Mouse (Mus musculus): Measurements from ENCODE around the gene Tmbim1. TPM values are rescaled to one million over a fixed set of nuclear protein-coding genes. Genes with fewer than 3 reads are reported as not detected.
A peak's percentile ranks its signal among the peaks of the same experiment; 100 is the strongest.

Gene Tmbim1
- polyA plus RNA-seq, 1 experiment from 2014 or later = 13.4 TPM

DNA sequence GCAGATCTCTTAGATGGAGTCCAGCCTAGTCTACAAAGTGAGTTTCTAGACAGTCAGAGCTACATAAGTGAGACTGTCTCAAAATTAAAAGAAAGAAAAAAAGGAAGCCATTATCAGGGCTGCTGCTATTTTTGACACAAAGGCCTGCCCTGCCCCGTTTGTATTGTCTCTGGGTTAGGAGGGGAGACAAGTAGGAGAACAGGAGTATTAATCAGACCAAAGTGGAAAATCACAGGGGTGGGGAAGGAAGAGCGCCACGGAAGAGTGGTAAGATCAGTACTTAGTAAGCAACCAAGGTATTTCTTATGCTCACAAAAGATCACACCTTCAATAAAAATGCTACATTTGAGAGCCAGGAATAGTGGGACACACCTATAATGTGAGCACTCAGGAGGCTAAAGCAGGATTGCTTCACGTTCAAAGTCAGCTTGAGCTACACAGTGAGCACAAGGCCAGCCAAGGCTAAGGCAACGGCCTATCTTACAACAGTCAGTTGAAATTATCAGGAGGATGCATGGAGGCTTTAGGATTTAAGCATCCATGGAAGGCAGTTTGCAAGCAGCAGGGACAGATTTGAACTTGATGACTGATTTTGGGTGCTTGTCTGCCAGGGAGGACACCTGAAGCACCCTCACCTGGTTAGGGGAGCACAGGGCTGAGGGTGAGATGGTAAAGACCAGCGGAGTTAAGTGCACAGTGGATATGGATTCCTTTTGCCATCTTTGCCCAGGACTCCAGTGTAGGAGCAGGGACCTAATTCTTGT lies 4.9 kb downstream of the Tmbim1 start:
- H3K27me3 ChIP-seq = peaks cover 18% of the 10 kb centered on the region
- 0 out of 2 replicates have a peak, but pooled peaks cover 6% of the 10 kb centered on the region for H3K36me3 ChIP-seq
- no peak for ATAC-seq (ENCODE audit: low FRiP score)
- no peak overlapping the region for H3K27ac ChIP-seq
- no peak overlapping the region for H3K4me2 ChIP-seq (replicated peaks)
- no peak overlapping the region for H3K4me3 ChIP-seq
- H3K9ac ChIP-seq = no peak overlapping the region
- 83% methylated on average over 6 of the region's 6 CpGs for WGBS
- H3K9me3 ChIP-seq (replicated peaks) = no peaks in the 10 kb centered on the region
- peaks cover 28% of the 10 kb centered on the region for H3K4me1 ChIP-seq

DNA sequence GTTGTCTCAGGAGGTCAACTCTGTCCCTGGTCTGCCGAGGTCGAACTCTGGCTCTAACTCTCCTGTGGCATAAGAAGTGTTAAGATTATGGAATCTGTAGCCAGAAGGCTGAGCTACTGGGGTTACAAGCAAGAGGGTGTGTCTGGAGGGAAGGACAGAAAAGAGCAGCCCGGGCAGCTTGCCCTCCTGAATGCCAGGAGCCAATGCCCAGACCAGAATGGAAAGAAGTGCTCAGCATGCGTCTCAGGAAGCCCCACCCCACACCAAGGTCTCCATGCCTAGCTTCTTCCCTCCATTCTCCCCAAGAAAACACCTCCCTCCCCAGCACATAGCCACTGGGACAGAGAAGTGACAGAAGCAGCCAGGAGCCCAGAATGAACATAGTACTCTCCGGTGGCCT lies 6.4 kb downstream of the Tmbim1 start:
- Histone ChIP-seq H3K4me2 (replicated peaks) (no peak overlapping the region), H3K9ac (no peak overlapping the region), H3K9me3 (replicated peaks) (no peaks in the 10 kb centered on the region), H3K27me3 (peaks cover 13% of the 10 kb centered on the region), H3K4me3 (no peak overlapping the region), H3K36me3 (0 out of 2 replicates have a peak, but pooled peaks cover 6% of the 10 kb centered on the region), H3K27ac (no peak overlapping the region), H3K4me1 (peaks cover 31% of the 10 kb centered on the region)
- ATAC-seq (ENCODE audit: low FRiP score) = no peak
- 78% methylated on average over 5 of the region's 5 CpGs for whole genome bisulfite sequencing

DNA sequence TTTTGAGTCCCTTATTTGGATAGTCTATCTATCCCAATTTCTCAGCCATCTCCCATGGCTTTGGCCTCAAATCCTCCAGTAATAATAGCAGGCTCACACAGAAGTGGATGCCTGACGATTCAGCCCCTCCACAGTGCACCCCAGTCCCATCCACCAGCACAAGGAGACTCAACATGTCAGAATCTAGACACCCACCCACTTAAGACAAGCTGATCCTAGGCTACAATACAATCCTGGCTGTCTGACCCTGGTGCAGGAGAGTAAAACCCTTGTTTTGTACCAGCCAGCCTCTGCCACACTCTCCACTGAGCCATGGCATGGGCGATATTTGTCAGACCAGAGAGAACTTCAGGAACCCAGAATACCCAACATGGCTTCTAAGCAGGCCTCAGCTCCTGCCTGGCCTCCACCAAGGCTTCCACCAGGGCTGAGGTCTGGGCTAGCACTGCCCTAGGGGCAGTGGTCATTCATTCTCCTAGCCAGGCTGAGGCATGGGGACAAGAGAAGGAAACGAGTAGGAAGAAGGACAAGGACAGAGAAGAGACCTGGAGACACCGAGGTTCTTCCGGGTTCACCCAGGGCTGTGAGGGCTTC lies 7.2 kb downstream of the Tmbim1 start:
- Histone ChIP-seq H3K4me3 (no peak overlapping the region), H3K27me3 (peaks cover 5% of the 10 kb centered on the region; the same call in 1 of the 2 replicates), H3K4me1 (peaks cover 23% of the 10 kb centered on the region), H3K9me3 (replicated peaks) (no peaks in the 10 kb centered on the region), H3K9ac (no peak overlapping the region), H3K4me2 (replicated peaks) (no peak overlapping the region), H3K36me3 (0 out of 2 replicates have a peak, but pooled peaks cover 6% of the 10 kb centered on the region), H3K27ac (no peak overlapping the region)
- no peak for ATAC-seq (ENCODE audit: low FRiP score)
- 82% methylated on average over 5 of the region's 5 CpGs for WGBS

DNA sequence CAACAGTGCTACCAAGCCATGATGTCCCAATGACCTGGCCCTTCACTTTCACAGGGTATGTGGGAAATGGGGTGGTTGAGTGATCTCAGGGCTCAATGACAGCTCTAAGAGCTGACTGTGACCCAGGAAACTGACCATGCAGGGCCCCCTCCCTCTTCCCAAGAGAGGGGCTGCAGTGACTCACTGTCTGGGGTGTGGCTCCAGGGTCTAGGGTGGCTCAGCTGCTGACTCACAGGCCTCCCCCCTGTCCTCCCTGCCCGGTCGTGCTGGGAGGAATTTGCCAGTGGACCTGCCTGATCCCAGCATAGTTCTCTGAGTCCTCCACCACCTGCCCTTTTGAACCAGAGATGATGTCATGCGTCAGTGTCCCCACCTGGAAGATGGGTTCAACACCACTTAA lies 8.2 kb downstream of the Tmbim1 start:
- Histone ChIP-seq H3K27ac (peak overlapping the region; percentile 86; the same call in 1 of the 2 replicates), H3K9me3 (replicated peaks) (no peaks in the 10 kb centered on the region), H3K4me3 (no peak overlapping the region), H3K27me3 (no peaks in the 10 kb centered on the region), H3K9ac (no peak overlapping the region), H3K36me3 (0 out of 2 replicates have a peak, but pooled peaks cover 11% of the 10 kb centered on the region), H3K4me1 (peaks cover 22% of the 10 kb centered on the region), H3K4me2 (replicated peaks) (no peak overlapping the region)
- 80% methylated on average over 3 of the region's 3 CpGs for WGBS
- no peak for ATAC-seq (ENCODE audit: low FRiP score)

DNA sequence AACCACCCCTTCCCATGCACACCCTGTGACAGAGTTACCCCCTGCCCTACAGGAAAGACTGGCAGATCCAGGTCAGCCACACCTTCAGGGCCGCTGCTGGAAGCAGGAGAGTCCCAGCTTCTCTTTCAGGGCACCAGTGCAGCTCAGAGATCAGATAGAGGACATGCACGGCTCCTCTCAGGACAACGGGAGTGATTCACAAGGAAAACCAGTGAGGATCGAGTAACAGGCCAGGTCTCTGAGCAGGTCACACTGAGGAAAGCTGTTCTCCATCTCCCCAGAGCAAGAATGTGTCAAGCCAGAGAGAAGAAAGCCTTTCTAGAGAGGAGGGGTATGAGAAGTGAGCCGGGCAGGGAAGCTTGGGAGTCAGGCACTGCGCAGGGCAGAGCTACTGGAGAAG lies 8.9 kb downstream of the Tmbim1 start:
- no peaks in the 10 kb centered on the region for H3K27me3 ChIP-seq
- peak overlapping the region; percentile 86 for H3K27ac ChIP-seq
- H3K4me3 ChIP-seq = no peak overlapping the region
- peaks cover 14% of the 10 kb centered on the region; the same call in 1 of the 2 replicates for H3K36me3 ChIP-seq
- no peak for ATAC-seq (ENCODE audit: low FRiP score)
- 0 out of 2 replicates have a peak overlapping the region, but pooled peaks have one; percentile 54 for H3K9ac ChIP-seq
- H3K4me1 ChIP-seq = peaks cover 22% of the 10 kb centered on the region
- H3K9me3 ChIP-seq (replicated peaks) = no peaks in the 10 kb centered on the region
- 67% methylated on average over 6 of the region's 6 CpGs for WGBS
- no peak overlapping the region for H3K4me2 ChIP-seq (replicated peaks)

DNA sequence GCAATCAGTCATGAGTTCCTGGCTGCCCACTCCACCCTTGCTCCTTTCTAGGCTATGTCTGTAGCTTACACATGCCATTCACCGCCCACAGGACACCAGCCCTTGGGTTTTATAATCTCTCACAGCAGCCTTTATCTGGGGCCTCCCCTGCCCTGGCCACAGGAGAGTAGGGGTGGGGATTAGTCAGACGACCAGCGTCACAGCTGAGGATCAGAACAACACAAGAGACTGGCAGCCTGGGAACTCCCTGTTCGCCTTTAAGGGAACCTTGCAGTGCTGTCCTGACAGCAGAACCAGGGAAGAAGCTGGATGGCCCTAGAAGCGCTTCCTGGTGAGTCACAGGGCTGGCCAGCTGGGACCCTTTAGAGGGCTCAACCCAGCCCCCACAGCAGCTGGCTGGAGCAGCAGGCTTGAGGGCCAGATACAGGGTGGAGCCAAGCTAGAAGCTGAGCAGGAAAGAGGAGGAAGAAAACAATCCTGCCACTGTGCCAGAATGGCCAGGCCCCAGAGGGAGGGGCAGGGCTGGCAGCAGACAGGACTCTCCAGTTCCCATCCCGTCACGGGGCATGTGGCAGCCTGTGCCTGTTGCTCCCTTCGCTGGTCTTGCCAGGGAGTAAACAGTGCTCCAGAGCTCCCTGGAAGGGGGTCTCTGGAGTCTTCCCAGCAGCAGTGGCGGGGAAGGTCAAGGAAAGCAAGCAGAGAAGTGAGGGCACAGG lies 9.8 kb downstream of the Tmbim1 start:
- Histone ChIP-seq H3K27me3 (no peaks in the 10 kb centered on the region), H3K36me3 (peaks cover 17% of the 10 kb centered on the region), H3K9me3 (replicated peaks) (no peaks in the 10 kb centered on the region), H3K4me1 (peaks cover 22% of the 10 kb centered on the region), H3K4me2 (replicated peaks) (peak overlapping the region; percentile 32), H3K4me3 (no peak overlapping the region; the same call in 1 of the 2 replicates), H3K9ac (peak overlapping the region; percentile 54), H3K27ac (peak overlapping the region; percentile 86)
- WGBS = 26% methylated on average over 9 of the region's 9 CpGs
- ATAC-seq (ENCODE audit: low FRiP score) = peak; percentile 86

DNA sequence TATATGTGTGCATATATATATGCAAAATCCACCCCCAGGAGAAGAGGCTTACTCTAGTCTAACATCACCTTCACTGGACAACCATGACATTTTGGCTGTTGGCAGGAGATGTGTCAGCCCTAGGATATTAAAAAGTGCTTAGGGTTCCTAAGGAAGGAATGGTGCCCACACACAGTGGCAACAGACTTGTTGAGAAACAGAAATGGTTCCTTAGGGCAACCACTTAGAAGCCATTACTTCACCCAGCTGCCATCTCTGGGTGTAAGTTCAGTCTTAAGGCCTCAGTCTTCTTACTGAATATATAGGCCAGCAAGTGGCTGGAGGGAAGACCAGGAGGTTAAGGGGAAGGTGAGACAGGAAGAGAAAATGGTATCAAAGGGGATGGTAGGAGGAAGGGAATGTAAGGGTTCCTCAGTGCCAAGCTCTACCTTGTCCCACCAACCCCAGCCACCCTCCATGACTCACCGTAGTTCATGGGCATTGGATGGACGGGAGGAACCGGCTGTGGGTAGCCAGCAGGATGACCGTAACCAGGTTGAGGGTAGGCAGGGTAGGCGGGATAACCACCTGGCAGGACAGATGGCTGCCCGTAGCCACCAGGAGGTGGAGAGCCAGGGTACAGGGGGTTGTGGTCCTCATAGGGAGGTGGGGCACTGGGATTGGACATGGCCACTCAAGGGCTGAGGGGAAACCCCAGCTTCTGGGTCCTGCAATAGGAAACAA lies 10.5 kb downstream of the Tmbim1 start:
- peak overlapping the region; percentile 86 for H3K27ac ChIP-seq
- peaks cover 24% of the 10 kb centered on the region for H3K36me3 ChIP-seq
- peak; percentile 4; the same call in 1 of the 2 replicates for ATAC-seq (ENCODE audit: low FRiP score)
- peak overlapping the region; percentile 32; the same call in 1 of the 2 replicates for H3K4me2 ChIP-seq (replicated peaks)
- peaks cover 22% of the 10 kb centered on the region for H3K4me1 ChIP-seq
- 90% methylated on average over 6 of the region's 6 CpGs for WGBS
- H3K4me3 ChIP-seq = no peak overlapping the region
- no peaks in the 10 kb centered on the region for H3K27me3 ChIP-seq
- no peaks in the 10 kb centered on the region for H3K9me3 ChIP-seq (replicated peaks)
- peak overlapping the region; percentile 54; the same call in 1 of the 2 replicates for H3K9ac ChIP-seq

DNA sequence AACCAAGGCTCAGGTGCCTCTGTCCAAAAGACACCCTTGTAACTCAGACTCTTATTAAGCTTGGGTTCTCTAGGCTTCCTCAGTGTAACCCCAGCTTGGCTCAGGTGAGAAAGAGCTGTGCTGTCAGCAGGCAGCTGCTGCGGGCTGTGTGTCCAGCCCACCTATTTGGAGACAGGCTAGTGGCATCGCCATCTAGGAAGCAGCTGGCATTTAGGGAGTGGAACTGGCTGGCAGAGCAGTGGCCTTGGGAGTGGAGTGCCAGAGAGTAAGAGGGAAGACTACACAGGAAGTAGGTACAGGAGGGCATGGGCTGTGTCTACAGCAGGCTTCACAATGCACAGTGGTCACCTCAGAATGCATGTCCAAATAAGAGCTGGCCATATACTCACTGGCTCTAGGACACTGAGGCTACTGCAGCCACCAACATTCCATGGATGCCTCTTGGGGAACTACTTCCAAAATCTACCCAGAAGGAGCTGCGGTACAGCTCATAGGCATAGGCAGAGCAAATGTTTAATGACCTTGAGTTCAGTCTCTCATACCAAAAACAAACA lies 11.3 kb downstream of the Tmbim1 start:
- no peak for ATAC-seq (ENCODE audit: low FRiP score)
- H3K36me3 ChIP-seq = peaks cover 31% of the 10 kb centered on the region
- no peak overlapping the region for H3K4me2 ChIP-seq (replicated peaks)
- H3K9me3 ChIP-seq (replicated peaks) = no peaks in the 10 kb centered on the region
- no peak overlapping the region for H3K27ac ChIP-seq
- H3K9ac ChIP-seq = no peak overlapping the region
- H3K27me3 ChIP-seq = no peaks in the 10 kb centered on the region
- H3K4me1 ChIP-seq = peaks cover 22% of the 10 kb centered on the region
- no peak overlapping the region for H3K4me3 ChIP-seq
- 93% methylated on average over 3 of the region's 3 CpGs for WGBS

DNA sequence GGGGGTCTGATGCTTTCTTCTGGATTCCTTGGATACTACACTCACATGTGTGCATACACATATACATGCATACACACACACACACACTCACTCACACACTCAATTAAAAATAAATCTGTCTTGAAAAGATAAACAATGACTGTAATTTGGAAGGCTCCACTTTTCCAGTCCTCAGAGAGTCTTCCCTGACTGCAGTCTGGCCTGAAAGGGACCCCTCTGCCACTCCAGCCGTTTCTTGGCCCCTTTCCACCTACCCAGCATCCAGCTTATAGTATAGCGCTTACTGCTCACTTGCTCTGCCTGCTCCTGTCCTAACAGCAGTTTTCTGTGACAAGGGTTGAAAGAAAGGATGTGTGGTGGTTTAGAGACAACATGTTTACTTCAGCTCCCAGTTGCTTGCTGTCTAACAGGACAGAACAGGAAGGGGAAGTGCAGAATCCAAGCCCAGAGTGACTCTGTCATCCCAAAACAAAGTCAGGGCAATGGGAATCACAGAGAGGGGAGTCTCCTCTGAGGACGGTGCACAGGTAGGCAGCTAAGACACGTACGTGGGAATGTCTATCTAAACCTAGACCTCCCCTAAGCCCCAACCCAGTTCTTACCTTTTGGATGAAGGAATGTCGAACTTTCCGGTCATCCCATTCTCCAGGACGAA lies 12.0 kb downstream of the Tmbim1 start:
- Histone ChIP-seq H3K9ac (no peak overlapping the region), H3K27ac (no peak overlapping the region), H3K4me2 (replicated peaks) (no peak overlapping the region), H3K27me3 (no peaks in the 10 kb centered on the region), H3K36me3 (peaks cover 36% of the 10 kb centered on the region), H3K9me3 (replicated peaks) (no peaks in the 10 kb centered on the region), H3K4me3 (no peak overlapping the region), H3K4me1 (peaks cover 22% of the 10 kb centered on the region)
- no peak for ATAC-seq (ENCODE audit: low FRiP score)
- 85% methylated on average over 8 of the region's 8 CpGs for WGBS

DNA sequence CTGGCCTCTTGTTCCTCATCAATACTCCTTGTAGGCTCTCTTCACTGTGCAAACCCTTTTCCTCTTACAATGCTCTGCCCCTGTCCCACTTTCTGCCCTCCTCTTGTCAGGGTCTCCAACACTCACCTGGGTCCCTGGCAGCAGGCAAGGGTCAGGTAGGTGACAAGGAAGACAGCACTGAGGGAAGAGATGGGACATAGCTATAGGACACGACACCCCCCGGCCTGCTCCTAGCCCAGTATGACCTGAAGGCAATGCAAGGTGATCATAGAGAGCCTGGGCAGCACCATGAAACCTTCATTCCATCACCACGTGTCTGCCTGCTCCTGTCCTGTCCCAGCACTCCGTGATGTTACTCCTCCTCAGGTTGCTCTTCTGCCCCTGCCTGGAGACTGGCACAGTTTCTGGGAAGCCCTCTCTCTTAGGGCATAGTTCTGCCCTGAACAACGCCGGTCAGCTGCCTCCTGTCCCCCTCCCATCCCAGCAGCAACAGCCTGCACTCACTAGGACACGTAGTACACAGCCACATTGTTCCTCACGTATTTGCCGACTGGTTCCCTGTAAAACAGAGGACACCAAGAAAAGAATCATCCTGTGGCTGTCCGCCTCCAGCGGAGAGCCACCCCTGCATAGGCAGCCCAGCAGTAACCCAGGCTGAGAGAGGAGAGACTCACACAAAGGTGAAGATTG lies 12.9 kb downstream of the Tmbim1 start:
- Histone ChIP-seq H3K27me3 (no peaks in the 10 kb centered on the region), H3K4me2 (replicated peaks) (no peak overlapping the region), H3K9me3 (replicated peaks) (no peaks in the 10 kb centered on the region), H3K27ac (no peak overlapping the region), H3K36me3 (peaks cover 36% of the 10 kb centered on the region), H3K4me1 (peaks cover 22% of the 10 kb centered on the region), H3K4me3 (no peak overlapping the region), H3K9ac (no peak overlapping the region)
- 87% methylated on average over 11 of the region's 11 CpGs for WGBS
- no peak for ATAC-seq (ENCODE audit: low FRiP score)

DNA sequence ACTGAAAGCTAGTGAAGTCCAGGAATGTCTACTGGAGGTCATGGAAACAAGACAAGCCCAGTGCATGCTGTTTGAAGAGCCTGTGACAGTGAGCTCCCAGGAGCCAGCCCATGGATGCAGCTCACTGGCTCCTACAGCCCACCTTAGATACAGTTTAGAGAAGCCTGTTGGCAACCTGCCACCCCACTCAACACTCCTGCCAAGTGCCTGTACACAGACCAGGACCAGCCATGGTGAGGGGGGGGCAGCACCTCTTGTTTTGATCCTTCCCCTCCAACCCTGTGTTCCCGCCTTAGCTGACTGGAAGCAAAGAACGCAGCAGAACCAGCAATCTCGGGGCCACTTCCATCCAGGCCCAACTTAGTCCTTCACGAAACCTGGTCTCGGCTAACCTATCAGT lies 15.3 kb downstream of the Tmbim1 start:
- no peak for ATAC-seq (ENCODE audit: low FRiP score)
- Histone ChIP-seq H3K9me3 (replicated peaks) (no peaks in the 10 kb centered on the region), H3K27ac (no peak overlapping the region), H3K36me3 (peaks cover 33% of the 10 kb centered on the region), H3K4me1 (peaks cover 10% of the 10 kb centered on the region), H3K9ac (no peak overlapping the region), H3K4me2 (replicated peaks) (no peak overlapping the region), H3K4me3 (no peak overlapping the region), H3K27me3 (no peaks in the 10 kb centered on the region)
- WGBS = 96% methylated on average over 5 of the region's 5 CpGs

Measured in hindbrain, embryonic 12.5 days (tissue).